Comparison of ENCODE assay signal across 8 mouse cellular contexts in genomic region chrX:98936101-98936500, GRCm38 (mm10). TPM values are rescaled to one million over a fixed set of nuclear protein-coding genes. Genes with fewer than 3 reads are reported as not detected.
DNase-seq lines count a peak whose midpoint lies in the region; ATAC-seq and TF ChIP-seq lines count a peak whose summit lies in the region.

Gene Yipf6 (plus strand): TSS chrX:98936316.

- H3K27me3 ChIP-seq in forebrain, postnatal 0 days (ENCODE audit: insufficient read depth, low read length), result no peaks in the 10 kb centered on the region
- H3K27me3 ChIP-seq in intestine, embryonic 16.5 days (replicated peaks; ENCODE audit: control insufficient read depth, insufficient read depth, low read length), result no peaks in the 10 kb centered on the region

- no peaks in the 10 kb centered on the region for H3K4me1 ChIP-seq in forebrain, postnatal 0 days (ENCODE audit: insufficient read depth)
- H3K4me1 ChIP-seq in intestine, embryonic 16.5 days (ENCODE audit: control insufficient read depth, insufficient read depth, low read length), result peaks cover 3% of the 10 kb centered on the region; the same call in 1 of the 2 replicates

- H3K27ac ChIP-seq in layer of hippocampus, adult 2 months, result peak within 1 kb of the TSS; percentile 87
- H3K27ac ChIP-seq in forebrain, postnatal 0 days (ENCODE audit: low read depth, low read length), result peak within 1 kb of the TSS; percentile 85
- peak within 1 kb of the TSS; percentile 96 for H3K27ac ChIP-seq in intestine, embryonic 16.5 days (ENCODE audit: low read length)

- no peaks in the 10 kb centered on the region for H3K9me3 ChIP-seq in forebrain, postnatal 0 days (ENCODE audit: low read length)
- H3K9me3 ChIP-seq in intestine, embryonic 16.5 days (ENCODE audit: control insufficient read depth, low read length), result no peaks in the 10 kb centered on the region

- peak within 1 kb of the TSS; percentile 57 for H3K4me3 ChIP-seq in layer of hippocampus, adult 2 months
- peak within 1 kb of the TSS; percentile 61 for H3K4me3 ChIP-seq in forebrain, postnatal 0 days (ENCODE audit: low read depth, low read length)
- peak within 1 kb of the TSS; percentile 62 for H3K4me3 ChIP-seq in intestine, embryonic 16.5 days (ENCODE audit: low read length)

- no peak for TF ChIP-seq CTCF in layer of hippocampus, adult 2 months (conservative IDR thresholded peaks at IDR 0.05)
- no peak for TF ChIP-seq CTCF in forebrain, postnatal 0 days (IDR thresholded peaks at IDR 0.05; ENCODE audit: low read depth)

- 83% methylated on average over 3 of the region's 3 CpGs for WGBS in forebrain, postnatal 0 days
- 70% methylated on average over 3 of the region's 3 CpGs for WGBS in intestine, embryonic 16.5 days

- no peak for ATAC-seq in forebrain, postnatal 0 days
- no peak for ATAC-seq in intestine, embryonic 16.5 days

- H3K36me3 ChIP-seq in forebrain, postnatal 0 days (ENCODE audit: insufficient read depth), result no peaks in the 10 kb centered on the region
- no peaks in the 10 kb centered on the region for H3K36me3 ChIP-seq in intestine, embryonic 16.5 days (ENCODE audit: control insufficient read depth, insufficient read depth, low read length)

- H3K4me2 ChIP-seq in forebrain, postnatal 0 days (ENCODE audit: low read depth), result peak within 1 kb of the TSS; percentile 52
- H3K4me2 ChIP-seq in intestine, embryonic 16.5 days (ENCODE audit: low read depth, low read length), result peak within 1 kb of the TSS; percentile 54

- peak within 1 kb of the TSS; percentile 53 for H3K9ac ChIP-seq in forebrain, postnatal 0 days
- peak within 1 kb of the TSS; percentile 80 for H3K9ac ChIP-seq in intestine, embryonic 16.5 days (ENCODE audit: low read depth, low read length)

- no peak for DNase-seq in layer of hippocampus, adult 2 months (ENCODE audit: low spot score in 2 of 2)
- DNase-seq in layer of hippocampus, adult 9-11 months, result no peak
- DNase-seq in adrenal gland, adult 2 months, result peak; percentile 20
- no peak for DNase-seq in forebrain, postnatal 0 days
- DNase-seq in lung, postnatal 36 days, result peak; percentile 9
- no peak for DNase-seq in right cerebral cortex, adult 18-20 months
- no peak for DNase-seq in frontal cortex, postnatal 14 days (ENCODE audit: low spot score in 2 of 2)

RNA-seq across cellular contexts. Expression of gene Yipf6, which starts in this region (rescaled TPM):
- 10 to 100 TPM; 36.8 to 40.5 TPM for total RNA-seq in layer of hippocampus, adult 2 months (2021)
- total RNA-seq in adrenal gland, adult 2 months (2021), result 10 to 100 TPM; 50.7 to 53.2 TPM
- 5.9 and 10.4 TPM in 2 replicates for polyA plus RNA-seq in adrenal gland, adult 2 months (2012; rRNA removed)
- 30.1 and 39.8 TPM in 2 replicates for total RNA-seq in forebrain, postnatal 0 days (2014; rRNA removed)
- 6.9 and 11.9 TPM in 2 replicates for polyA plus RNA-seq in forebrain, postnatal 0 days (2015; fragmentation: Nextera tagmentation; extraction: Ambion mirVana)
- 26.9 and 27.8 TPM in 2 replicates for polyA plus RNA-seq in intestine, embryonic 16.5 days (2015; fragmentation: Nextera tagmentation; extraction: Ambion mirVana)

Comparison
In these comparisons a context has a peak if more than half of its experiments do, and no peak if none do; other contexts are left out.
1. DNase-seq: peak in adrenal gland, adult 2 months (single experiment) and lung, postnatal 36 days (single experiment); none in layer of hippocampus, adult 2 months (0 of 2), layer of hippocampus, adult 9-11 months (single experiment), forebrain, postnatal 0 days (single experiment), right cerebral cortex, adult 18-20 months (single experiment) and frontal cortex, postnatal 14 days (0 of 2).
2. Peak in every context shown above with its lines, with median percentiles within 50 percentile points of each other: H3K27ac ChIP-seq and H3K4me3 ChIP-seq.